Mouse (Mus musculus) large intestine, adult 2 months (tissue): ENCODE measurements around the gene Ccdc14. TPM values are rescaled to one million over a fixed set of nuclear protein-coding genes. Genes with fewer than 3 reads are reported as not detected.
"Not testable (repeated sequence)": the region's sequence is repeated elsewhere in the genome, so short reads cannot be mapped to it uniquely, and the experiment has no call there.

Experiments used
- DNase-seq: peaks from one replicate; pipeline ENCODE4 v3.0.0-alpha.2; 2012; ENCODE audit warnings: low read depth, low spot score
- WGBS: fragments of 180-500 bp; shearing (Covaris S2); methylation state at CpG from one replicate; pipeline ENCODE4 v1.1.7; 2018; 5-methylcytosine and 5-hydroxymethylcytosine counted together
- polyA plus RNA-seq: library from polyadenylated mRNA; depleted of rRNA; stranded (reverse); fragments of >200 nt; gene quantifications from 2 replicates; pipeline ENCODE4 v1.2.3, GENCODE M21; 2012; rRNA removed

Ccdc14 gene
- polyA plus RNA-seq: 1.7 and 2.1 TPM in 2 replicates

- WGBS: 1% methylated on average over 53 of the region's 53 CpGs
- peak; percentile 88 for DNase-seq
Measured at GRCm38 (mm10) chr16:34690334-34691144, at the start of gene Ccdc14. Ccdc14 (plus strand) TSS chr16:34690616.

GRCm38 (mm10) chr16:34643511-34644259, 46.7 kb upstream of the Ccdc14 start:
- no peak for DNase-seq
- 54% methylated on average over 8 of the region's 8 CpGs for WGBS

- 49% methylated on average over 7 of the region's 7 CpGs for WGBS
- DNase-seq: no peak
Measured at GRCm38 (mm10) chr16:34649621-34650020, 40.8 kb upstream of the Ccdc14 start, which contains the start of gene Ropn1. Ropn1 (plus strand) TSS chr16:34649921.

GRCm38 (mm10) chr16:34653023-34653422, 37.4 kb upstream of the Ccdc14 start:
- 87% methylated on average over 5 of the region's 5 CpGs for WGBS
- DNase-seq: no peak

GRCm38 (mm10) chr16:34657566-34657965, 32.9 kb upstream of the Ccdc14 start:
- WGBS: 3% methylated on average over 16 of the region's 16 CpGs
- not testable (repeated sequence) for DNase-seq

- WGBS: 27% methylated on average over 5 of the region's 5 CpGs
- no peak for DNase-seq
Measured at GRCm38 (mm10) chr16:34657983-34658382, 32.4 kb upstream of the Ccdc14 start.

- no peak for DNase-seq
- 49% methylated on average over 11 of the region's 11 CpGs for WGBS
Measured at GRCm38 (mm10) chr16:34658388-34658787, 32.0 kb upstream of the Ccdc14 start.

- DNase-seq: no peak
- 85% methylated on average over 3 of the region's 3 CpGs for WGBS
Measured at GRCm38 (mm10) chr16:34664553-34664952, 25.9 kb upstream of the Ccdc14 start.

- peak; percentile 45 for DNase-seq
- WGBS: 5% methylated on average over 20 of the region's 20 CpGs
Measured at GRCm38 (mm10) chr16:34667031-34667726, 23.2 kb upstream of the Ccdc14 start.

GRCm38 (mm10) chr16:34668341-34668740, 22.1 kb upstream of the Ccdc14 start:
- WGBS: 48% methylated on average over 9 of the region's 9 CpGs
- no peak for DNase-seq

- WGBS: 65% methylated on average over 7 of the region's 7 CpGs
- no peak for DNase-seq
Measured at GRCm38 (mm10) chr16:34671966-34672365, 18.4 kb upstream of the Ccdc14 start.

- 36% methylated on average over 3 of the region's 3 CpGs for WGBS
- DNase-seq: no peak
Measured at GRCm38 (mm10) chr16:34672822-34673221, 17.6 kb upstream of the Ccdc14 start.

- WGBS: 55% methylated on average over 6 of the region's 6 CpGs
- no peak for DNase-seq
Measured at GRCm38 (mm10) chr16:34674365-34674764, 16.1 kb upstream of the Ccdc14 start.

- DNase-seq: no peak
Measured at GRCm38 (mm10) chr16:34681823-34682222, 8.6 kb upstream of the Ccdc14 start.

- 52% methylated on average over 3 of the region's 3 CpGs for WGBS
- DNase-seq: no peak
Measured at GRCm38 (mm10) chr16:34689879-34690278, 537 bp upstream of the Ccdc14 start.

GRCm38 (mm10) chr16:34691156-34691555, 740 bp downstream of the Ccdc14 start:
- whole genome bisulfite sequencing: 6% methylated on average over 11 of the region's 11 CpGs
- DNase-seq: peak; percentile 21

- 87% methylated on average over 6 of the region's 7 CpGs for WGBS
- no peak for DNase-seq
Measured at GRCm38 (mm10) chr16:34694477-34694876, 4.1 kb downstream of the Ccdc14 start.

- DNase-seq: not testable (repeated sequence)
- WGBS: 83% methylated on average over 3 of the region's 3 CpGs
Measured at GRCm38 (mm10) chr16:34698721-34699120, 8.3 kb downstream of the Ccdc14 start.

- WGBS: 13% methylated on average over 7 of the region's 7 CpGs
- DNase-seq: peak; percentile 59
Measured at GRCm38 (mm10) chr16:34700165-34700827, 9.9 kb downstream of the Ccdc14 start.

GRCm38 (mm10) chr16:34700828-34701216, 10.4 kb downstream of the Ccdc14 start:
- 64% methylated on average over 6 of the region's 6 CpGs for WGBS
- no peak for DNase-seq
